Mouse (Mus musculus) A20 (cell line): ENCODE data around the gene Btnl2.

Experiments
- DNase-seq: peaks from one replicate; pipeline ENCODE4 v3.0.0-alpha.2; 2011; ENCODE audit warnings: low read depth, low spot score

Gene Btnl2

GRCm38 (mm10) chr17:34398711-34399393 lies 44.2 kb downstream of the Btnl2 start, which contains the start of gene BC051142:
BC051142 (plus strand) TSS chr17:34398820.
- DNase-seq, result peak; percentile 96

GRCm38 (mm10) chr17:34399394-34399715 lies 44.7 kb downstream of the Btnl2 start:
- DNase-seq, result peak; percentile 23

- peak; percentile 82 for DNase-seq
Observed at GRCm38 (mm10) chr17:34411117-34411516, 56.5 kb downstream of the Btnl2 start.
